Mouse (Mus musculus) stomach, postnatal 0 days (tissue): ENCODE measurements around the gene Pecr.

Experiments used
- CTCF ChIP-seq: IDR thresholded peaks from 2 replicates; pipeline ENCODE4 v1.5.1; 2016; ENCODE audit warnings: antibody characterized with exemption, low read depth, mild to moderate bottlenecking, moderate library complexity
- EP300 ChIP-seq: optimal IDR thresholded peaks from 2 replicates; pipeline ENCODE3; 2016; ENCODE audit warnings: antibody characterized with exemption

GRCm38 (mm10) chr1:72226172-72226886 is 57.8 kb downstream of the Pecr start:
- TF ChIP-seq CTCF = no peak
- TF ChIP-seq EP300 = no peak
